Comparison of ENCODE assay signal across 8 mouse cellular contexts in the genomic region with DNA sequence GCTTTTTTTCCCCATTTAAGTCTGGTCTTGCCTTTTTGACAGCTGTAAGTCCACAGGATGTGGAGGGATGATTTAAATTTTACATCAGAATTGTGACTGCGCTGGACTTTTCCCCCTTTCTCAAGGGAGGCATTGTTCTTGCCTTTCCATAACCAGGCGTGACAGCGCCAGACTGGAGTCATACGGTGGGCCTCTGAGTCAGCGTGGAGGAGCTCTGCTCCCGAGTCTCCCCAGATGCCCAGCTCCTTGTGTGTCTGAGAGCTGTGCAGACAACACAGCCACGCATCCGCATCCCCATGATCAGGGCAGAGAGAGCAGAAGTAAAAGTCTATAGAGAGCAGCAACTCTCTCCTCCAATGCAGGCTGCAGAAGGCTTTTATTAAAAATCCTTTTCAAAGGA.
A peak's percentile ranks its signal among the peaks of the same experiment; 100 is the strongest.
DNase-seq lines count a peak whose midpoint lies in the region; ATAC-seq lines count a peak whose summit lies in the region.

No protein-coding gene starts in this region.

- intact Hi-C loops in left cerebral cortex, postnatal 14 days (cut with DNase I), result no loop called here

- ATAC-seq in megakaryocyte progenitor cell, adult 5-6 weeks (replicated peaks; ENCODE audit: poor library complexity), result no peak

- DNase-seq in frontal cortex, adult 2 months (ENCODE audit: extremely low spot score in 1 of 2, low spot score in 1 of 2), result peak; percentile 36 to 67
- DNase-seq in frontal cortex, postnatal 10 days (ENCODE audit: low spot score in 2 of 2), result no peak
- DNase-seq in R1 (ENCODE audit: low read depth, low spot score), result peak; percentile 13
- DNase-seq in heart, adult 18-20 months, result peak; percentile 18 to 24
- peak; percentile 20 to 28 for DNase-seq in left cerebral cortex, postnatal 14 days (ENCODE audit: low spot score in 2 of 2)
- DNase-seq in retina, postnatal 1 day, result peak; percentile 54
- DNase-seq in spleen, adult 12 weeks (ENCODE audit: low spot score), result no peak

Comparison
In these comparisons a context has a peak if more than half of its experiments do, and no peak if none do; other contexts are left out.
1. DNase-seq: peak in frontal cortex, adult 2 months (2 of 2), R1 (single experiment), heart, adult 18-20 months (2 of 2), left cerebral cortex, postnatal 14 days (2 of 2) and retina, postnatal 1 day (single experiment); none in frontal cortex, postnatal 10 days (0 of 2) and spleen, adult 12 weeks (single experiment).